Comparison of ENCODE assay signal across 9 mouse cellular contexts in the genomic region with DNA sequence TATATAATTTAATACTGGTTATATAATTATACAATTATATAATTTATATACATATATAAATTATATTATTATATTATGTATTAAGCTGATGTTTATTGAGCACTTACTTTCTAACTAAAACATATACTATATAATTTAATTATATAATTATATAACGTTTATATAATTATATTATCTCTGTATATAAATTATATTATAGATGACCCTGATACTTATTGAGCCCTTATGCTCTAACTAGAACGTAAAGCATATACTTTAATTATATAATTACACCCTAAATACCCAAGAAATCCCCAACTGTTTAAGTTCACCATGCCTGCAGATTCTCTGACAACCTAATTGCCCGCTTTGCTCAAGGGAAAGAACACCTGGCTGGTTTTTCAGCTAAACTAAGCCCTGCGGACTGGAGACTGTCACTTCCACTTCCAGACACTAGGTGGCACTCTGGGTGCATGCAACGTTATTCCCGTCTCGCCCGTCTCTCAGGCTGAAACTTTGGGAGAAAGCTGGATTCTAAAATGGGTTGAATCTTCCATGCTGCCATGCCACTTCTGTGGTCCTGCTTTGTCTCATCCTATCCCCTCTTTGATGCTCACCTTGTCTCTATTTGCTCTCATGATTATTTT.
A peak's percentile ranks its signal among the peaks of the same experiment; 100 is the strongest.
DNase-seq lines count a peak whose midpoint lies in the region; ATAC-seq lines count a peak whose summit lies in the region.
"Had no signal": no experiment of that assay in that cellular context is flagged by ENCODE, and none has a peak within 500 bp of the region (broad histone marks: within the 10 kb centered on the region; RNA-seq: fewer than 3 reads in every experiment).

No protein-coding gene starts in this region.

- 15% methylated on average over 8 of the region's 8 CpGs for WGBS in midbrain, embryonic 11.5 days
- 13% methylated on average over 8 of the region's 8 CpGs for WGBS in midbrain, embryonic 15.5 days
- WGBS in forebrain, embryonic 15.5 days, result 9% methylated on average over 8 of the region's 8 CpGs

- H3K4me3 ChIP-seq in midbrain, embryonic 11.5 days (ENCODE audit: low read depth, low read length), result no peak overlapping the region
- no peak overlapping the region for H3K4me3 ChIP-seq in midbrain, embryonic 15.5 days
- no peak overlapping the region for H3K4me3 ChIP-seq in forebrain, embryonic 15.5 days
- H3K4me3 ChIP-seq: embryonic facial prominence, embryonic 15.5 days had no signal

- no peak overlapping the region for H3K4me2 ChIP-seq in midbrain, embryonic 11.5 days
- H3K4me2 ChIP-seq in midbrain, embryonic 15.5 days, result no peak overlapping the region
- no peak overlapping the region for H3K4me2 ChIP-seq in forebrain, embryonic 15.5 days (replicated peaks)
- H3K4me2 ChIP-seq: embryonic facial prominence, embryonic 15.5 days had no signal

- H3K4me1 ChIP-seq in midbrain, embryonic 11.5 days (ENCODE audit: control insufficient read depth, insufficient read depth, low read length), result no peaks in the 10 kb centered on the region
- peaks cover 14% of the 10 kb centered on the region; the same call in 1 of the 2 replicates for H3K4me1 ChIP-seq in midbrain, embryonic 15.5 days
- H3K4me1 ChIP-seq in forebrain, embryonic 15.5 days, result peaks cover 23% of the 10 kb centered on the region
- H3K4me1 ChIP-seq: embryonic facial prominence, embryonic 15.5 days had no signal

- no peak overlapping the region for H3K9ac ChIP-seq in midbrain, embryonic 11.5 days (ENCODE audit: low read length)
- no peak overlapping the region for H3K9ac ChIP-seq in midbrain, embryonic 15.5 days
- H3K9ac ChIP-seq in forebrain, embryonic 15.5 days (replicated peaks), result no peak overlapping the region
- H3K9ac ChIP-seq: embryonic facial prominence, embryonic 15.5 days had no signal

- ATAC-seq in midbrain, embryonic 11.5 days (ENCODE audit: low FRiP score), result peak; percentile 34; the same call in 1 of the 2 replicates
- ATAC-seq in midbrain, embryonic 15.5 days (replicated peaks), result no peak; the same call in 1 of the 2 replicates
- 0 out of 2 replicates have a peak, but pooled peaks have one; percentile 32 for ATAC-seq in forebrain, embryonic 15.5 days (replicated peaks)

- H3K27me3 ChIP-seq in midbrain, embryonic 11.5 days (ENCODE audit: control insufficient read depth, insufficient read depth, low read length), result no peaks in the 10 kb centered on the region
- no peaks in the 10 kb centered on the region for H3K27me3 ChIP-seq in midbrain, embryonic 15.5 days (replicated peaks)
- H3K27me3 ChIP-seq in forebrain, embryonic 15.5 days, result no peaks in the 10 kb centered on the region

- no peak overlapping the region for H3K27ac ChIP-seq in midbrain, embryonic 11.5 days (ENCODE audit: low read depth, low read length)
- H3K27ac ChIP-seq in midbrain, embryonic 15.5 days, result no peak overlapping the region
- H3K27ac ChIP-seq in forebrain, embryonic 15.5 days (replicated peaks), result no peak overlapping the region
- H3K27ac ChIP-seq: embryonic facial prominence, embryonic 15.5 days had no signal

- no peaks in the 10 kb centered on the region for H3K9me3 ChIP-seq in midbrain, embryonic 11.5 days (ENCODE audit: control insufficient read depth, low read length)
- H3K9me3 ChIP-seq in midbrain, embryonic 15.5 days, result no peaks in the 10 kb centered on the region
- no peaks in the 10 kb centered on the region for H3K9me3 ChIP-seq in forebrain, embryonic 15.5 days
- H3K9me3 ChIP-seq: embryonic facial prominence, embryonic 15.5 days had no signal

- no peaks in the 10 kb centered on the region for H3K36me3 ChIP-seq in midbrain, embryonic 11.5 days (ENCODE audit: control insufficient read depth, insufficient read depth, low read length)
- no peaks in the 10 kb centered on the region for H3K36me3 ChIP-seq in midbrain, embryonic 15.5 days (replicated peaks)
- no peaks in the 10 kb centered on the region for H3K36me3 ChIP-seq in forebrain, embryonic 15.5 days
- H3K36me3 ChIP-seq: embryonic facial prominence, embryonic 15.5 days had no signal

- peak; percentile 99 for DNase-seq in midbrain, embryonic 11.5 days (ENCODE audit: low spot score, missing footprints)
- DNase-seq in c-Kit-positive CD71-positive TER-119-negative erythroid progenitor cells, embryonic 14.5 days (ENCODE audit: low read depth), result peak; percentile 2
- peak; percentile 69 for DNase-seq in hindlimb bud, embryonic 11.5 days (ENCODE audit: extremely low spot score, low read depth, low spot score)
- peak; percentile 26 to 69 for DNase-seq in left cerebral cortex, adult 8-10 months (ENCODE audit: low spot score in 2 of 2)
- DNase-seq in naive thymus-derived CD4-positive, alpha-beta T cell, adult 2 months (ENCODE audit: low read depth), result peak; percentile 2
- DNase-seq in thymus, postnatal 25 days, result peak; percentile 26

Comparison
In these comparisons a context has a peak if more than half of its experiments do, and no peak if none do; other contexts are left out.
1. DNase-seq: peak in every context shown above with its lines; median percentile 99 in midbrain, embryonic 11.5 days; 69 in hindlimb bud, embryonic 11.5 days; 48 in left cerebral cortex, adult 8-10 months; 26 in thymus, postnatal 25 days; 2 in c-Kit-positive CD71-positive TER-119-negative erythroid progenitor cells, embryonic 14.5 days; 2 in naive thymus-derived CD4-positive, alpha-beta T cell, adult 2 months.